Mouse (Mus musculus) left cerebral cortex, postnatal 25 days (tissue): ENCODE data around the gene C2cd4c. TPM values are rescaled to one million over a fixed set of nuclear protein-coding genes. Genes with fewer than 3 reads are reported as not detected.
A peak's percentile ranks its signal among the peaks of the same experiment; 100 is the strongest.

ENCODE experiments used
- DNase-seq, 2 experiments: peaks; one replicate each; pipeline ENCODE4 v3.0.0; 2022; ENCODE audit warnings: low spot score in 2 of 2, mixed read lengths in 1 of 2
- intact Hi-C: fragments of 180-260 bp; cut with DNase I; formaldehyde crosslinking; loops from one replicate; pipeline ENCODE4 v1.15.1; 2025
- total RNA-seq, 2 experiments: library from RNA; stranded (reverse); gene quantifications; 2 replicates each; pipeline ENCODE4 v1.2.3; 2021

The C2cd4c gene
- total RNA-seq, 2 experiments from 2014 or later = 15.2 to 18.6 TPM

- intact Hi-C loops = no loop called here
- no peak for DNase-seq
Measured at GRCm38 (mm10) chr10:79584021-79584420, 29.8 kb downstream of the C2cd4c start.

GRCm38 (mm10) chr10:79581501-79581900, 32.3 kb downstream of the C2cd4c start:
- no peak for DNase-seq
- intact Hi-C loops = no loop called here

- intact Hi-C loops = no loop called here
- DNase-seq = peak in 1 of 2 experiments; percentile 37
Measured at GRCm38 (mm10) chr10:79580811-79581210, 33.0 kb downstream of the C2cd4c start.

- DNase-seq = no peak
- intact Hi-C loops = no loop called here
Measured at GRCm38 (mm10) chr10:79580356-79580755, 33.5 kb downstream of the C2cd4c start.

GRCm38 (mm10) chr10:79579781-79580180, 34.0 kb downstream of the C2cd4c start:
- intact Hi-C loops = no loop called here
- no peak for DNase-seq

- no peak for DNase-seq
- intact Hi-C loops = no loop called here
Measured at GRCm38 (mm10) chr10:79578891-79579290, 34.9 kb downstream of the C2cd4c start.

GRCm38 (mm10) chr10:79578276-79578675, 35.5 kb downstream of the C2cd4c start:
- DNase-seq = no peak
- intact Hi-C loops = no loop called here

GRCm38 (mm10) chr10:79577376-79577775, 36.4 kb downstream of the C2cd4c start:
- intact Hi-C loops = no loop called here
- DNase-seq = no peak

GRCm38 (mm10) chr10:79575754-79576153, 38.1 kb downstream of the C2cd4c start:
- intact Hi-C loops = no loop called here
- peak in 1 of 2 experiments; percentile 64 for DNase-seq

GRCm38 (mm10) chr10:79574796-79575195, 39.0 kb downstream of the C2cd4c start:
- intact Hi-C loops = no loop called here
- DNase-seq = no peak

GRCm38 (mm10) chr10:79574350-79574749, 39.5 kb downstream of the C2cd4c start:
- intact Hi-C loops = no loop called here
- no peak for DNase-seq

GRCm38 (mm10) chr10:79573611-79574010, 40.2 kb downstream of the C2cd4c start:
- intact Hi-C loops = no loop called here
- DNase-seq = no peak

- no peak for DNase-seq
- intact Hi-C loops = no loop called here
Measured at GRCm38 (mm10) chr10:79571314-79571713, 42.5 kb downstream of the C2cd4c start.

GRCm38 (mm10) chr10:79569921-79570320, 43.9 kb downstream of the C2cd4c start:
- DNase-seq = no peak
- intact Hi-C loops = no loop called here

GRCm38 (mm10) chr10:79559716-79560115, 54.1 kb downstream of the C2cd4c start:
- intact Hi-C loops = no loop called here
- no peak for DNase-seq

- no peak for DNase-seq
- intact Hi-C loops = no loop called here
Measured at GRCm38 (mm10) chr10:79557496-79557895, 56.3 kb downstream of the C2cd4c start.

- intact Hi-C loops = no loop called here
Measured at GRCm38 (mm10) chr10:79556951-79557350, 56.9 kb downstream of the C2cd4c start.

More at GRCm38 (mm10) chr10:79556951-79557350, 56.9 kb downstream of the C2cd4c start:
- DNase-seq = no peak

Other genes with a start within 250 kb of the C2cd4c start
- not detected for gene Vmn2r83, start 145.3 kb downstream of the C2cd4c start, total RNA-seq
- 1 to 10 TPM; 2.3 to 4.3 TPM for gene Plpp2, start 80.2 kb downstream of the C2cd4c start, total RNA-seq
- gene Mier2, start 58.8 kb downstream of the C2cd4c start, total RNA-seq = 10 to 100 TPM; 48.2 to 48.4 TPM
- gene Theg, start 26.7 kb downstream of the C2cd4c start, total RNA-seq = not detected
- 10 to 100 TPM; 42.2 to 44.4 TPM for gene Shc2, start 23.9 kb upstream of the C2cd4c start, total RNA-seq
- gene Odf3l2, start 31.7 kb upstream of the C2cd4c start, total RNA-seq = under 1 TPM; 0.34 to 0.57 TPM
- gene Madcam1, start 50.5 kb upstream of the C2cd4c start, total RNA-seq = not detected
- 10 to 100 TPM; 82.0 to 82.8 TPM for gene Tpgs1, start 55.3 kb upstream of the C2cd4c start, total RNA-seq
- gene Cdc34, start 68.2 kb upstream of the C2cd4c start, total RNA-seq = 10 to 100 TPM; 75.9 to 78.0 TPM
- 1 to 10 TPM; 1.5 to 2.4 TPM for gene Gzmm, start 75.0 kb upstream of the C2cd4c start, total RNA-seq
- 100 to 1,000 TPM; 650 to 673 TPM for gene Bsg, start 90.5 kb upstream of the C2cd4c start, total RNA-seq
- 100 to 1,000 TPM; 111 to 123 TPM for gene Hcn2, start 102.6 kb upstream of the C2cd4c start, total RNA-seq
- 10 to 100 TPM; 42.1 to 45.7 TPM for gene Polrmt, start 132.6 kb upstream of the C2cd4c start, total RNA-seq
- 1 to 10 TPM; 2.8 to 4.0 TPM for gene Fgf22, start 141.1 kb upstream of the C2cd4c start, total RNA-seq
- gene Rnf126, start 152.9 kb upstream of the C2cd4c start, total RNA-seq = 10 to 100 TPM; 90.9 to 96.0 TPM
- 1 to 10 TPM; 2.2 to 2.4 TPM for gene Fstl3, start 163.2 kb upstream of the C2cd4c start, total RNA-seq
- gene Prss57, start 176.9 kb upstream of the C2cd4c start, total RNA-seq = 1 to 10 TPM in 1 of 2 experiments, under 1 TPM in 1; 0.62 to 1.1 TPM
- 100 to 1,000 TPM; 318 to 348 TPM for gene Palm, start 179.5 kb upstream of the C2cd4c start, total RNA-seq
- 1 to 10 TPM in 1 of 2 experiments, under 1 TPM in 1; 0.62 to 1.7 TPM for gene Misp, start 207.0 kb upstream of the C2cd4c start, total RNA-seq
- 10 to 100 TPM; 48.5 to 52.3 TPM for gene Ptbp1, start 240.4 kb upstream of the C2cd4c start, total RNA-seq